16 mouse cellular contexts compared by ENCODE assay signal in the genomic region with DNA sequence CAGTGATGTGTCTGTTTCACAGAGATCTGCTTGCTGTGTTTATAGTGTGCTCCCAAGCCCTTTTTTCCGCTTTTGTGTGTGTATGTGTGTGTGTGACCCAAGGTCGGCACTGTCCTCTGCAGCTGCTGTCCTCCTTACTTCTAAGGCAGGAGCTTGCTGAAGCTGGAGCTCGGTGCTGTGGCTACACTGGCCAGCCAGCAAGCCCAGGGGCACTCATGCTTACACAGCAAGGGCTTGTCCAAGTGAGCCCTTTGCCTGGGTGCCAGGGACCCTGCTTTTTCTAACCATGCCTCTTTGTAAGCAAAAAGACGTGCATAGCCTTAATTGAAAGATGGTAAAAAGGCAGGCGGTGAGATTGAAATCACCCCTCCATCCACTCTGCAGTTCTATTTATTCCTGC. TPM values are rescaled to one million over a fixed set of nuclear protein-coding genes. Genes with fewer than 3 reads are reported as not detected.
DNase-seq lines count a peak whose midpoint lies in the region; ATAC-seq and TF ChIP-seq lines count a peak whose summit lies in the region.
"Had no signal": no experiment of that assay in that cellular context is flagged by ENCODE, and none has a peak within 500 bp of the region (broad histone marks: within the 10 kb centered on the region; RNA-seq: fewer than 3 reads in every experiment).

No protein-coding gene starts in this region.

- peaks cover 85% of the 10 kb centered on the region for H3K36me3 ChIP-seq in hindbrain, embryonic 13.5 days
- H3K36me3 ChIP-seq in hindbrain, embryonic 10.5 days: peaks cover 96% of the 10 kb centered on the region
- peaks cover 46% of the 10 kb centered on the region for H3K36me3 ChIP-seq in hindbrain, embryonic 16.5 days (ENCODE audit: control insufficient read depth, insufficient read depth, low read length)
- H3K36me3 ChIP-seq in thymus, adult 2 months (ENCODE audit: control insufficient read depth, insufficient read depth, low read length): peaks cover 46% of the 10 kb centered on the region

- WGBS in hindbrain, embryonic 13.5 days: 83% methylated on average over 5 of the region's 5 CpGs
- WGBS in hindbrain, embryonic 10.5 days: 91% methylated on average over 5 of the region's 5 CpGs
- WGBS in hindbrain, embryonic 16.5 days: 68% methylated on average over 5 of the region's 5 CpGs
- WGBS in thymus, adult 2 months: 94% methylated on average over 5 of the region's 5 CpGs

- H3K4me1 ChIP-seq in hindbrain, embryonic 13.5 days (replicated peaks): 0 out of 2 replicates have a peak, but pooled peaks cover 3% of the 10 kb centered on the region
- no peaks in the 10 kb centered on the region for H3K4me1 ChIP-seq in hindbrain, embryonic 10.5 days (replicated peaks)
- H3K4me1 ChIP-seq in hindbrain, embryonic 16.5 days (ENCODE audit: control insufficient read depth, insufficient read depth, low read depth, low read length): no peaks in the 10 kb centered on the region
- H3K4me1 ChIP-seq in thymus, adult 2 months (replicated peaks; ENCODE audit: control insufficient read depth, insufficient read depth, low read length): no peaks in the 10 kb centered on the region
- H3K4me1 ChIP-seq: heart, embryonic 12.5 days; limb, embryonic 12.5 days; stomach, embryonic 15.5 days had no signal

- H3K9ac ChIP-seq in hindbrain, embryonic 13.5 days: no peak overlapping the region
- no peak overlapping the region for H3K9ac ChIP-seq in hindbrain, embryonic 16.5 days (ENCODE audit: low read depth, low read length)
- H3K9ac ChIP-seq: heart, embryonic 12.5 days; limb, embryonic 12.5 days; liver, postnatal 0 days; stomach, embryonic 15.5 days had no signal

- no peak overlapping the region for H3K4me2 ChIP-seq in hindbrain, embryonic 13.5 days
- H3K4me2 ChIP-seq in hindbrain, embryonic 16.5 days (ENCODE audit: low read length): no peak overlapping the region
- H3K4me2 ChIP-seq: heart, embryonic 12.5 days; limb, embryonic 12.5 days; stomach, embryonic 15.5 days had no signal

- H3K9me3 ChIP-seq in hindbrain, embryonic 13.5 days: no peaks in the 10 kb centered on the region
- no peaks in the 10 kb centered on the region for H3K9me3 ChIP-seq in hindbrain, embryonic 10.5 days
- H3K9me3 ChIP-seq in hindbrain, embryonic 16.5 days (ENCODE audit: control insufficient read depth, low read length): no peaks in the 10 kb centered on the region
- H3K9me3 ChIP-seq: heart, embryonic 12.5 days; limb, embryonic 12.5 days; stomach, embryonic 15.5 days had no signal

- no peaks in the 10 kb centered on the region for H3K27me3 ChIP-seq in hindbrain, embryonic 13.5 days
- H3K27me3 ChIP-seq in hindbrain, embryonic 10.5 days (ENCODE audit: insufficient read depth, poor library complexity, severe bottlenecking): no peaks in the 10 kb centered on the region
- H3K27me3 ChIP-seq in hindbrain, embryonic 16.5 days (replicated peaks; ENCODE audit: control insufficient read depth, insufficient read depth, low read length): no peaks in the 10 kb centered on the region
- no peaks in the 10 kb centered on the region for H3K27me3 ChIP-seq in thymus, adult 2 months (ENCODE audit: control insufficient read depth, insufficient read depth, low read length)
- H3K27me3 ChIP-seq: heart, embryonic 12.5 days; limb, embryonic 12.5 days; stomach, embryonic 15.5 days had no signal

- no peak for TF ChIP-seq CTCF in thymus, adult 2 months (IDR thresholded peaks at IDR 0.05; ENCODE audit: borderline replicate concordance, control insufficient read depth, extremely low read depth, insufficient read depth, low read length, poor library complexity)

- no peak overlapping the region for H3K4me3 ChIP-seq in hindbrain, embryonic 13.5 days
- H3K4me3 ChIP-seq in hindbrain, embryonic 10.5 days: no peak overlapping the region
- H3K4me3 ChIP-seq in hindbrain, embryonic 16.5 days (ENCODE audit: low read length): no peak overlapping the region
- H3K4me3 ChIP-seq in thymus, adult 2 months (ENCODE audit: control insufficient read depth, insufficient read depth, low read length): no peak overlapping the region
- H3K4me3 ChIP-seq: heart, embryonic 12.5 days; limb, embryonic 12.5 days; stomach, embryonic 15.5 days had no signal

- no peak for DNase-seq in hindbrain, embryonic 10.5 days (ENCODE audit: low spot score)
- DNase-seq in brain, embryonic 18.5 days (ENCODE audit: low read depth, low spot score): peak; percentile 52
- DNase-seq in left cerebral cortex, postnatal 4 days: peak; percentile 62
- DNase-seq in thymus, adult 2 months: no peak
- no peak for DNase-seq in cerebellum, adult 11 months
- no peak for DNase-seq in spleen, postnatal 4 days (ENCODE audit: low spot score in 2 of 2)
- DNase-seq: liver, postnatal 0 days; retina, postnatal 1 day had no signal

- no peak for TF ChIP-seq POLR2A in thymus, adult 2 months (IDR thresholded peaks at IDR 0.05; ENCODE audit: control insufficient read depth, extremely low read depth, insufficient read depth, low read length, poor library complexity)

- H3K27ac ChIP-seq in hindbrain, embryonic 13.5 days: peak overlapping the region; percentile 64
- H3K27ac ChIP-seq in hindbrain, embryonic 10.5 days: no peak overlapping the region
- peak overlapping the region; percentile 66 for H3K27ac ChIP-seq in hindbrain, embryonic 16.5 days (ENCODE audit: low read depth, low read length)
- H3K27ac ChIP-seq in thymus, adult 2 months (ENCODE audit: control insufficient read depth, insufficient read depth, low read length): no peak overlapping the region
- H3K27ac ChIP-seq: kidney, postnatal 0 days; limb, embryonic 12.5 days; stomach, embryonic 15.5 days had no signal

- peak; percentile 82 for ATAC-seq in hindbrain, embryonic 13.5 days (ENCODE audit: low FRiP score)
- ATAC-seq in hindbrain, embryonic 16.5 days: peak; percentile 83
- ATAC-seq: liver, postnatal 0 days had no signal

- intact Hi-C loops in left cerebral cortex, postnatal 4 days (cut with DNase I): no loop called here

RNA-seq across cellular contexts. Expression of a gene that starts 21.9 kb away (rescaled TPM):
- polyA plus RNA-seq in hindbrain, embryonic 13.5 days (2015; fragmentation: Nextera tagmentation; extraction: Ambion mirVana): 88.5 and 100.0 TPM in 2 replicates
- polyA plus RNA-seq in hindbrain, embryonic 10.5 days (2016; fragmentation: Nextera tagmentation; extraction: Ambion mirVana): 77.9 and 82.0 TPM in 2 replicates
- 112 and 115 TPM in 2 replicates for polyA plus RNA-seq in hindbrain, embryonic 16.5 days (2015; fragmentation: Nextera tagmentation; extraction: Ambion mirVana)
- 100 to 1,000 TPM; 299 TPM for total RNA-seq in left cerebral cortex, postnatal 4 days (2021)
- 51.8 and 66.1 TPM in 2 replicates for polyA plus RNA-seq in thymus, adult 2 months (2012; rRNA removed)

RNA-seq across cellular contexts. Expression of a gene that starts 22.2 kb away (rescaled TPM):
- polyA plus RNA-seq in hindbrain, embryonic 13.5 days (2015; fragmentation: Nextera tagmentation; extraction: Ambion mirVana): 5.9 and 8.7 TPM in 2 replicates
- 6.1 and 10.0 TPM in 2 replicates for polyA plus RNA-seq in hindbrain, embryonic 10.5 days (2016; fragmentation: Nextera tagmentation; extraction: Ambion mirVana)
- polyA plus RNA-seq in hindbrain, embryonic 16.5 days (2015; fragmentation: Nextera tagmentation; extraction: Ambion mirVana): 5.4 and 5.8 TPM in 2 replicates
- 10 to 100 TPM in 1 of 2 experiments, 1 to 10 TPM in 1; 9.4 to 11.0 TPM for total RNA-seq in left cerebral cortex, postnatal 4 days (2021)
- polyA plus RNA-seq in thymus, adult 2 months (2012; rRNA removed): 2.8 and 4.2 TPM in 2 replicates

RNA-seq across cellular contexts. Expression of a gene that starts 22.8 kb away (rescaled TPM):
- polyA plus RNA-seq in hindbrain, embryonic 13.5 days (2015; fragmentation: Nextera tagmentation; extraction: Ambion mirVana): not detected in 2 replicates
- polyA plus RNA-seq in hindbrain, embryonic 10.5 days (2016; fragmentation: Nextera tagmentation; extraction: Ambion mirVana): not detected in 2 replicates
- polyA plus RNA-seq in hindbrain, embryonic 16.5 days (2015; fragmentation: Nextera tagmentation; extraction: Ambion mirVana): not detected in 2 replicates
- total RNA-seq in left cerebral cortex, postnatal 4 days (2021): 1 to 10 TPM in 1 of 2 experiments, not detected in 1; 1.0 TPM
- 1.8 and 2.2 TPM in 2 replicates for polyA plus RNA-seq in thymus, adult 2 months (2012; rRNA removed)
- total RNA-seq: adrenal gland, adult 18-20 months had no signal
- polyA plus RNA-seq: embryonic facial prominence, embryonic 11.5 days; heart, embryonic 12.5 days; limb, embryonic 12.5 days had no signal

RNA-seq across cellular contexts. Expression of a gene that starts 42.1 kb away (rescaled TPM):
- polyA plus RNA-seq in hindbrain, embryonic 13.5 days (2015; fragmentation: Nextera tagmentation; extraction: Ambion mirVana): 235 and 244 TPM in 2 replicates
- 51.0 and 125 TPM in 2 replicates for polyA plus RNA-seq in hindbrain, embryonic 10.5 days (2016; fragmentation: Nextera tagmentation; extraction: Ambion mirVana)
- 188 and 207 TPM in 2 replicates for polyA plus RNA-seq in hindbrain, embryonic 16.5 days (2015; fragmentation: Nextera tagmentation; extraction: Ambion mirVana)
- 1 to 10 TPM in 1 of 2 experiments, not detected in 1; 1.6 TPM for total RNA-seq in left cerebral cortex, postnatal 4 days (2021)
- polyA plus RNA-seq in thymus, adult 2 months (2012; rRNA removed): 5.2 and 10.2 TPM in 2 replicates

RNA-seq across cellular contexts. Expression of a gene that starts 42.8 kb away (rescaled TPM):
- polyA plus RNA-seq in hindbrain, embryonic 13.5 days (2015; fragmentation: Nextera tagmentation; extraction: Ambion mirVana): 5.6 and 5.7 TPM in 2 replicates
- 7.0 and 8.5 TPM in 2 replicates for polyA plus RNA-seq in hindbrain, embryonic 10.5 days (2016; fragmentation: Nextera tagmentation; extraction: Ambion mirVana)
- polyA plus RNA-seq in hindbrain, embryonic 16.5 days (2015; fragmentation: Nextera tagmentation; extraction: Ambion mirVana): 3.8 and 5.0 TPM in 2 replicates
- 1 to 10 TPM; 3.6 to 4.0 TPM for total RNA-seq in left cerebral cortex, postnatal 4 days (2021)
- polyA plus RNA-seq in thymus, adult 2 months (2012; rRNA removed): 3.9 and 4.0 TPM in 2 replicates

Comparison
In these comparisons a context has a peak if more than half of its experiments do, and no peak if none do; other contexts are left out.
1. H3K27ac ChIP-seq: peak in hindbrain, embryonic 13.5 days (single experiment) and hindbrain, embryonic 16.5 days (single experiment); none in hindbrain, embryonic 10.5 days (single experiment) and thymus, adult 2 months (single experiment).
2. DNase-seq: peak in brain, embryonic 18.5 days (single experiment) and left cerebral cortex, postnatal 4 days (single experiment); none in hindbrain, embryonic 10.5 days (single experiment), thymus, adult 2 months (single experiment), cerebellum, adult 11 months (single experiment) and spleen, postnatal 4 days (0 of 2).